In the genomic region with DNA sequence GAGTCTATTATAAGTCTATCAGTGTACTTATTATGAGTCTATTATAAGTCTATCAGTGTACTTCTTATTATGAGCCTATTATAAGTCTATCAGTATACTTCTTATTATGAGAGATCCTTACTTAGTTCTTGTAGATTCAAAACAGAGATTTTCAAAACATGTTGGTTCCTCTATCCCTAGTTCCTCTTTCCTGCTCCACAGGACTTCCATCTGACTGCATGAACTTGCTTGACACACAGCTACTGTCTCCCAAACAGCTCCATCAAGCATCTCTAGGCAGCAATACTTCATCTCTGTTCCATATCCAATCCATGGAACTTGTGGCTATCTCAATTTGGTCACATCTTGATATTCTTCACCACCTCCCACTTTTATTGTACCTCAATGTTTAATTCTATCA, we compare ENCODE assay signal across 22 mouse cellular contexts.
"Had no signal": no experiment of that assay in that cellular context is flagged by ENCODE, and none has a peak within 500 bp of the region (broad histone marks: within the 10 kb centered on the region; RNA-seq: fewer than 3 reads in every experiment).

No protein-coding gene starts in this region.

- H3K9ac ChIP-seq: liver, embryonic 13.5 days; liver, embryonic 15.5 days; liver, postnatal 0 days; lung, embryonic 15.5 days; neural tube, embryonic 12.5 days; stomach, embryonic 15.5 days had no signal

- H3K4me3 ChIP-seq: liver, embryonic 13.5 days; liver, embryonic 15.5 days; lung, embryonic 15.5 days; megakaryocyte, embryonic 14.5 days; neural tube, embryonic 12.5 days; stomach, embryonic 15.5 days had no signal

- H3K4me1 ChIP-seq: liver, embryonic 13.5 days; liver, embryonic 15.5 days; lung, embryonic 15.5 days; megakaryocyte, embryonic 14.5 days; neural tube, embryonic 12.5 days; stomach, embryonic 15.5 days had no signal

- H3K36me3 ChIP-seq: liver, embryonic 13.5 days; liver, embryonic 15.5 days; lung, embryonic 15.5 days; neural tube, embryonic 12.5 days; stomach, embryonic 15.5 days had no signal

- H3K9me3 ChIP-seq: liver, embryonic 13.5 days; liver, embryonic 15.5 days; lung, embryonic 15.5 days; megakaryocyte, embryonic 14.5 days; neural tube, embryonic 12.5 days; stomach, embryonic 15.5 days had no signal

- H3K27ac ChIP-seq: liver, embryonic 13.5 days; liver, embryonic 15.5 days; lung, embryonic 15.5 days; macrophage; neural tube, embryonic 12.5 days; stomach, embryonic 15.5 days; stomach, postnatal 0 days had no signal

- ATAC-seq: liver, postnatal 0 days; lung, postnatal 0 days; midbrain, embryonic 16.5 days had no signal

- DNase-seq: liver, embryonic 13.5 days; liver, postnatal 0 days; lung, adult 2 months; lung, postnatal 14 days; lung, postnatal 36 days; midbrain, embryonic 14.5 days; retina, postnatal 1 day; right cerebral cortex, adult 18-20 months; right cerebral cortex, postnatal 25 days; thymus, adult 2 months; thymus, postnatal 25 days; thymus, postnatal 4 days had no signal

- H3K27me3 ChIP-seq: liver, embryonic 13.5 days; liver, embryonic 15.5 days; lung, embryonic 15.5 days; megakaryocyte, embryonic 14.5 days; neural tube, embryonic 12.5 days; stomach, embryonic 15.5 days had no signal

- H3K4me2 ChIP-seq: liver, embryonic 13.5 days; liver, embryonic 15.5 days; lung, embryonic 15.5 days; midbrain, embryonic 11.5 days; neural tube, embryonic 12.5 days; stomach, embryonic 15.5 days had no signal
